Mouse (Mus musculus) layer of hippocampus, adult 2 months (tissue): ENCODE results near the gene Ccdc110. TPM values are rescaled to one million over a fixed set of nuclear protein-coding genes. Genes with fewer than 3 reads are reported as not detected.

ENCODE experiments used
- DNase-seq, 2 experiments: peaks; one replicate each; pipeline ENCODE4 v3.0.0; 2022; ENCODE audit warnings: low spot score in 2 of 2
- H3K27ac ChIP-seq: fragments of 200-600 bp; 2 replicates; pipeline ENCODE4 v1.8.1; 2022
- H3K4me3 ChIP-seq: fragments of 200-600 bp; 2 replicates; pipeline ENCODE4 v1.8.1; 2022; ENCODE audit warnings: mild to moderate bottlenecking
- CTCF ChIP-seq: fragments of 200-600 bp; conservative IDR thresholded peaks from 2 replicates; pipeline ENCODE4 v1.8.1; 2022; ENCODE audit warnings: antibody characterized with exemption, mild to moderate bottlenecking, moderate library complexity
- total RNA-seq, 2 experiments: library from RNA; stranded (reverse); gene quantifications; 2 replicates each; pipeline ENCODE4 v1.2.3; 2021

Gene Ccdc110
- total RNA-seq, 2 experiments from 2014 or later: 0.61 to 0.69 TPM

- TF ChIP-seq CTCF: no peak
- no peak for DNase-seq
- H3K4me3 ChIP-seq: no peak overlapping the region
- H3K27ac ChIP-seq: no peak overlapping the region
Observed at GRCm38 (mm10) chr8:45918891-45919290, 15.5 kb upstream of the Ccdc110 start.

- DNase-seq: no peak
- Histone ChIP-seq H3K27ac (no peak overlapping the region), H3K4me3 (no peak overlapping the region)
- no peak for TF ChIP-seq CTCF
Observed at GRCm38 (mm10) chr8:45920392-45920791, 14.0 kb upstream of the Ccdc110 start.

GRCm38 (mm10) chr8:45922116-45922515 lies 12.3 kb upstream of the Ccdc110 start:
- DNase-seq: no peak
- TF ChIP-seq CTCF: no peak
- H3K27ac ChIP-seq: no peak overlapping the region
- no peak overlapping the region for H3K4me3 ChIP-seq

- Histone ChIP-seq H3K27ac (no peak overlapping the region), H3K4me3 (no peak overlapping the region)
- TF ChIP-seq CTCF: no peak
- DNase-seq: no peak
Observed at GRCm38 (mm10) chr8:45936986-45937385, 2.6 kb downstream of the Ccdc110 start.

- DNase-seq: no peak
Observed at GRCm38 (mm10) chr8:45946283-45946682, 11.9 kb downstream of the Ccdc110 start.

GRCm38 (mm10) chr8:45950622-45951021 lies 16.2 kb downstream of the Ccdc110 start:
- Histone ChIP-seq H3K27ac (no peak overlapping the region), H3K4me3 (no peak overlapping the region)
- no peak for DNase-seq
- TF ChIP-seq CTCF: no peak

More at GRCm38 (mm10) chr8:45946283-45946682, 11.9 kb downstream of the Ccdc110 start:
- no peak overlapping the region for H3K4me3 ChIP-seq
- no peak overlapping the region for H3K27ac ChIP-seq
- TF ChIP-seq CTCF: no peak

- TF ChIP-seq CTCF: peak; percentile 36
- H3K4me3 ChIP-seq: no peak overlapping the region
- DNase-seq: no peak
- no peak overlapping the region for H3K27ac ChIP-seq
Observed at GRCm38 (mm10) chr8:45970894-45971293, 36.5 kb downstream of the Ccdc110 start.

- no peak overlapping the region for H3K27ac ChIP-seq
- no peak for DNase-seq
Observed at GRCm38 (mm10) chr8:45973988-45974505, 39.6 kb downstream of the Ccdc110 start.

GRCm38 (mm10) chr8:45975126-45975836 lies 40.9 kb downstream of the Ccdc110 start, which contains the start of the genes 1700029J07Rik and Ufsp2:
1700029J07Rik (minus strand) TSS chr8:45975252.
Ufsp2 (plus strand) TSS chr8:45975528.
- peak; percentile 79 for TF ChIP-seq CTCF
- H3K4me3 ChIP-seq: peak within 1 kb of the TSS; percentile 73
- peak; percentile 97 to 98 for DNase-seq
- peak within 1 kb of the TSS; percentile 81 for H3K27ac ChIP-seq

More at GRCm38 (mm10) chr8:45973988-45974505, 39.6 kb downstream of the Ccdc110 start:
- H3K4me3 ChIP-seq: no peak overlapping the region; the same call in 1 of the 2 replicates
- no peak for TF ChIP-seq CTCF

GRCm38 (mm10) chr8:45975837-45976468 lies 41.5 kb downstream of the Ccdc110 start:
- Histone ChIP-seq H3K27ac (peak overlapping the region; percentile 81), H3K4me3 (peak overlapping the region; percentile 73)
- no peak for DNase-seq
- TF ChIP-seq CTCF: no peak

- no peak for DNase-seq
- TF ChIP-seq CTCF: no peak
- no peak overlapping the region for H3K27ac ChIP-seq
- H3K4me3 ChIP-seq: no peak overlapping the region
Observed at GRCm38 (mm10) chr8:45986665-45987064, 52.2 kb downstream of the Ccdc110 start.

- DNase-seq: no peak
- H3K27ac ChIP-seq: no peak overlapping the region
- no peak overlapping the region for H3K4me3 ChIP-seq
- TF ChIP-seq CTCF: no peak
Observed at GRCm38 (mm10) chr8:45988189-45988588, 53.8 kb downstream of the Ccdc110 start.

- DNase-seq: no peak
- Histone ChIP-seq H3K4me3 (no peak overlapping the region), H3K27ac (no peak overlapping the region)
- TF ChIP-seq CTCF: no peak
Observed at GRCm38 (mm10) chr8:45990631-45991310, 56.4 kb downstream of the Ccdc110 start.

Other genes starting within 250 kb of the Ccdc110 start
- 1 to 10 TPM in 1 of 2 experiments, under 1 TPM in 1; 1.00 to 1.2 TPM for gene Pdlim3, start 49.2 kb upstream of the Ccdc110 start, total RNA-seq
- 1 to 10 TPM; 2.4 to 3.3 TPM for gene 1700029J07Rik, start 40.6 kb downstream of the Ccdc110 start, total RNA-seq
- gene Ufsp2, start 40.9 kb downstream of the Ccdc110 start, total RNA-seq: 10 to 100 TPM; 48.2 to 51.3 TPM
- under 1 TPM in 1 of 2 experiments, not detected in 1; 0.29 TPM for gene Lrp2bp, start 64.7 kb downstream of the Ccdc110 start, total RNA-seq
- gene Ankrd37, start 71.1 kb downstream of the Ccdc110 start, total RNA-seq: 10 to 100 TPM in 1 of 2 experiments, 1 to 10 TPM in 1; 9.1 to 11.2 TPM
- gene Cfap97, start 217.2 kb downstream of the Ccdc110 start, total RNA-seq: 10 to 100 TPM; 25.2 to 26.2 TPM
- gene Snx25, start 217.5 kb downstream of the Ccdc110 start, total RNA-seq: 10 to 100 TPM; 41.8 to 45.3 TPM